Mouse (Mus musculus): Measurements from ENCODE around the gene Myadml2. TPM values are rescaled to one million over a fixed set of nuclear protein-coding genes. Genes with fewer than 3 reads are reported as not detected.

Gene Myadml2
- polyA plus RNA-seq, 1 experiment, result not detected

- no peak for TF ChIP-seq POLR2A (IDR thresholded peaks at IDR 0.05; ENCODE audit: low read depth, low read length)
- no peak for TF ChIP-seq CTCF (IDR thresholded peaks at IDR 0.05; ENCODE audit: borderline replicate concordance, insufficient read depth, low read length)
- H3K4me1 ChIP-seq (ENCODE audit: control insufficient read depth, insufficient read depth, low read length), result no peaks in the 10 kb centered on the region
- no peak overlapping the region for H3K4me3 ChIP-seq (ENCODE audit: insufficient read depth, low read length)
- no peak overlapping the region for H3K27ac ChIP-seq (ENCODE audit: insufficient read depth, low read length)
Observed at GRCm38 (mm10) chr11:120615606-120616203, 32.3 kb downstream of the Myadml2 start.

GRCm38 (mm10) chr11:120615167-120615566, 32.8 kb downstream of the Myadml2 start:
- no peaks in the 10 kb centered on the region for H3K4me1 ChIP-seq (ENCODE audit: control insufficient read depth, insufficient read depth, low read length)

GRCm38 (mm10) chr11:120613976-120614375, 34.0 kb downstream of the Myadml2 start:
- TF ChIP-seq CTCF (IDR thresholded peaks at IDR 0.05; ENCODE audit: borderline replicate concordance, insufficient read depth, low read length), result no peak
- no peak for TF ChIP-seq POLR2A (IDR thresholded peaks at IDR 0.05; ENCODE audit: low read depth, low read length)
- Histone ChIP-seq H3K27ac (ENCODE audit: insufficient read depth, low read length) (no peak overlapping the region), H3K4me1 (ENCODE audit: control insufficient read depth, insufficient read depth, low read length) (0 out of 2 replicates have a peak, but pooled peaks cover 3% of the 10 kb centered on the region), H3K4me3 (ENCODE audit: insufficient read depth, low read length) (no peak overlapping the region)

More at GRCm38 (mm10) chr11:120615167-120615566, 32.8 kb downstream of the Myadml2 start:
- TF ChIP-seq CTCF (IDR thresholded peaks at IDR 0.05; ENCODE audit: borderline replicate concordance, insufficient read depth, low read length) (no peak), POLR2A (IDR thresholded peaks at IDR 0.05; ENCODE audit: low read depth, low read length) (no peak)
- Histone ChIP-seq H3K4me3 (ENCODE audit: insufficient read depth, low read length) (no peak overlapping the region), H3K27ac (ENCODE audit: insufficient read depth, low read length) (no peak overlapping the region)

- no peak for TF ChIP-seq CTCF (IDR thresholded peaks at IDR 0.05; ENCODE audit: borderline replicate concordance, insufficient read depth, low read length)
- no peak for TF ChIP-seq POLR2A (IDR thresholded peaks at IDR 0.05; ENCODE audit: low read depth, low read length)
- H3K4me3 ChIP-seq (ENCODE audit: insufficient read depth, low read length), result no peak overlapping the region
- 0 out of 2 replicates have a peak, but pooled peaks cover 7% of the 10 kb centered on the region for H3K4me1 ChIP-seq (ENCODE audit: control insufficient read depth, insufficient read depth, low read length)
- H3K27ac ChIP-seq (ENCODE audit: insufficient read depth, low read length), result no peak overlapping the region
Observed at GRCm38 (mm10) chr11:120613481-120613972, 34.4 kb downstream of the Myadml2 start.

- Histone ChIP-seq H3K4me3 (ENCODE audit: insufficient read depth, low read length) (no peak overlapping the region), H3K27ac (ENCODE audit: insufficient read depth, low read length) (no peak overlapping the region), H3K4me1 (ENCODE audit: control insufficient read depth, insufficient read depth, low read length) (0 out of 2 replicates have a peak, but pooled peaks cover 11% of the 10 kb centered on the region)
- TF ChIP-seq CTCF (IDR thresholded peaks at IDR 0.05; ENCODE audit: borderline replicate concordance, insufficient read depth, low read length) (peak; percentile 85), POLR2A (IDR thresholded peaks at IDR 0.05; ENCODE audit: low read depth, low read length) (no peak)
Observed at GRCm38 (mm10) chr11:120612763-120613162, 35.2 kb downstream of the Myadml2 start.

GRCm38 (mm10) chr11:120610477-120611046, 37.4 kb downstream of the Myadml2 start:
- no peak overlapping the region for H3K27ac ChIP-seq (ENCODE audit: insufficient read depth, low read length)
- 0 out of 2 replicates have a peak, but pooled peaks cover 13% of the 10 kb centered on the region for H3K4me1 ChIP-seq (ENCODE audit: control insufficient read depth, insufficient read depth, low read length)
- H3K4me3 ChIP-seq (ENCODE audit: insufficient read depth, low read length), result no peak overlapping the region
- no peak for TF ChIP-seq CTCF (IDR thresholded peaks at IDR 0.05; ENCODE audit: borderline replicate concordance, insufficient read depth, low read length)
- TF ChIP-seq POLR2A (IDR thresholded peaks at IDR 0.05; ENCODE audit: low read depth, low read length), result no peak

- no peak overlapping the region for H3K4me3 ChIP-seq (ENCODE audit: insufficient read depth, low read length)
- no peak for TF ChIP-seq CTCF (IDR thresholded peaks at IDR 0.05; ENCODE audit: borderline replicate concordance, insufficient read depth, low read length)
- TF ChIP-seq POLR2A (IDR thresholded peaks at IDR 0.05; ENCODE audit: low read depth, low read length), result no peak
- H3K4me1 ChIP-seq (ENCODE audit: control insufficient read depth, insufficient read depth, low read length), result 0 out of 2 replicates have a peak, but pooled peaks cover 13% of the 10 kb centered on the region
- no peak overlapping the region for H3K27ac ChIP-seq (ENCODE audit: insufficient read depth, low read length)
Observed at GRCm38 (mm10) chr11:120609250-120609649, 38.7 kb downstream of the Myadml2 start.

GRCm38 (mm10) chr11:120608241-120609034, 39.5 kb downstream of the Myadml2 start, which contains the start of gene Npb:
Npb (plus strand) TSS chr11:120608477.
- Histone ChIP-seq H3K27ac (ENCODE audit: insufficient read depth, low read length) (no peak within 1 kb of the TSS), H3K4me1 (ENCODE audit: control insufficient read depth, insufficient read depth, low read length) (0 out of 2 replicates have a peak, but pooled peaks cover 13% of the 10 kb centered on the region), H3K4me3 (ENCODE audit: insufficient read depth, low read length) (no peak within 1 kb of the TSS)
- no peak for TF ChIP-seq POLR2A (IDR thresholded peaks at IDR 0.05; ENCODE audit: low read depth, low read length)
- TF ChIP-seq CTCF (IDR thresholded peaks at IDR 0.05; ENCODE audit: borderline replicate concordance, insufficient read depth, low read length), result no peak

- no peak overlapping the region for H3K27ac ChIP-seq (ENCODE audit: insufficient read depth, low read length)
- H3K4me3 ChIP-seq (ENCODE audit: insufficient read depth, low read length), result no peak overlapping the region
- H3K4me1 ChIP-seq (ENCODE audit: control insufficient read depth, insufficient read depth, low read length), result 0 out of 2 replicates have a peak, but pooled peaks cover 13% of the 10 kb centered on the region
- TF ChIP-seq POLR2A (IDR thresholded peaks at IDR 0.05; ENCODE audit: low read depth, low read length), result no peak
- no peak for TF ChIP-seq CTCF (IDR thresholded peaks at IDR 0.05; ENCODE audit: borderline replicate concordance, insufficient read depth, low read length)
Observed at GRCm38 (mm10) chr11:120606764-120607163, 41.2 kb downstream of the Myadml2 start.
